Mouse (Mus musculus) lung, postnatal 0 days (tissue): ENCODE measurements around the gene Sh3rf1.

Source experiments
- CTCF ChIP-seq: IDR thresholded peaks from 2 replicates; pipeline ENCODE4 v1.5.1; 2016; ENCODE audit warnings: antibody characterized with exemption, mild to moderate bottlenecking
- EP300 ChIP-seq: IDR thresholded peaks from 2 replicates; pipeline ENCODE4 v1.6.1; 2016; ENCODE audit warnings: antibody characterized with exemption, mild to moderate bottlenecking, control low read depth

GRCm38 (mm10) chr8:61218439-61218838 lies 5.2 kb upstream of the Sh3rf1 start:
- TF ChIP-seq EP300, result no peak
- TF ChIP-seq CTCF, result no peak
